Mouse (Mus musculus) MEL (cell line): ENCODE data around the gene Lin7a.

Source experiments
- CTCF ChIP-seq, 3 experiments: IDR thresholded peaks in 2 of 3; conservative IDR thresholded peaks in 1 of 3; 2 replicates each; pipeline ENCODE4 v1.5.1; 2011 to 2012; ENCODE audit warnings: low read length in 3 of 3, low read depth in 2 of 3, mild to moderate bottlenecking in 2 of 3, improper control_type of control experiment in 1 of 3, inconsistent platforms in 1 of 3, mixed read lengths in 1 of 3, moderate library complexity in 1 of 3; ENCODE audit not compliant: control insufficient read depth in 1 of 3, insufficient read depth in 1 of 3, poor library complexity in 1 of 3, severe bottlenecking in 1 of 3
- EP300 ChIP-seq, 2 experiments: IDR thresholded peaks; 2 replicates each; pipeline ENCODE4 v1.6.1; 2011; ENCODE audit warnings: improper control_type of control experiment in 2 of 2, low read length in 2 of 2, low read depth in 1 of 2, mild to moderate bottlenecking in 1 of 2
- GATA1 ChIP-seq: IDR thresholded peaks from 2 replicates; pipeline ENCODE4 v1.6.1; 2011; ENCODE audit warnings: low read depth, low read length, improper control_type of control experiment
- HCFC1 ChIP-seq: IDR thresholded peaks from 2 replicates; pipeline ENCODE4 v1.6.1; 2012; ENCODE audit warnings: low read depth, mild to moderate bottlenecking, inconsistent platforms, low read length, improper control_type of control experiment, moderate library complexity
- MAX ChIP-seq: IDR thresholded peaks from 2 replicates; pipeline ENCODE4 v1.6.1; 2011; ENCODE audit warnings: low read length, improper control_type of control experiment
- MAZ ChIP-seq: IDR thresholded peaks from 2 replicates; pipeline ENCODE4 v1.6.1; 2012; ENCODE audit warnings: low read depth, mild to moderate bottlenecking, inconsistent platforms, low read length, improper control_type of control experiment
- MEF2A ChIP-seq: IDR thresholded peaks from 2 replicates; pipeline ENCODE4 v1.6.1; 2014; ENCODE audit warnings: low read depth, mild to moderate bottlenecking, inconsistent platforms, low read length, improper control_type of control experiment; ENCODE audit not compliant: poor library complexity, insufficient replicate concordance, severe bottlenecking; ENCODE audit errors: extremely low read depth
- NRF1 ChIP-seq: IDR thresholded peaks from 2 replicates; pipeline ENCODE4 v1.6.1; 2014; ENCODE audit warnings: low read depth, mild to moderate bottlenecking, inconsistent platforms, low read length, improper control_type of control experiment, moderate library complexity; ENCODE audit not compliant: poor library complexity, insufficient read depth, severe bottlenecking
- POLR2A ChIP-seq, 2 experiments: IDR thresholded peaks; 2 replicates each; pipeline ENCODE4 v1.6.1; 2011 to 2012; ENCODE audit warnings: low read length in 2 of 2, mild to moderate bottlenecking in 2 of 2, control low read depth in 1 of 2, improper control_type of control experiment in 1 of 2, low read depth in 1 of 2, moderate library complexity in 1 of 2; ENCODE audit not compliant: control insufficient read depth in 1 of 2, insufficient read depth in 1 of 2, poor library complexity in 1 of 2
- POLR2AphosphoS5 ChIP-seq: IDR thresholded peaks from 2 replicates; pipeline ENCODE4 v1.6.1; 2012; ENCODE audit warnings: low read depth, borderline replicate concordance, mild to moderate bottlenecking, inconsistent platforms, low read length, moderate library complexity, mixed read lengths
- TCF12 ChIP-seq: IDR thresholded peaks from 2 replicates; pipeline ENCODE4 v1.6.1; 2014; ENCODE audit warnings: low read depth, mild to moderate bottlenecking, inconsistent platforms, low read length, improper control_type of control experiment, moderate library complexity
- ZC3H11A ChIP-seq: IDR thresholded peaks from 2 replicates; pipeline ENCODE4 v1.6.1; 2012; ENCODE audit warnings: low read depth, mild to moderate bottlenecking, inconsistent platforms, low read length, improper control_type of control experiment
- ZKSCAN1 ChIP-seq: IDR thresholded peaks from 2 replicates; pipeline ENCODE4 v1.6.1; 2012; ENCODE audit warnings: low read depth, mild to moderate bottlenecking, inconsistent platforms, low read length, improper control_type of control experiment, moderate library complexity

DNA sequence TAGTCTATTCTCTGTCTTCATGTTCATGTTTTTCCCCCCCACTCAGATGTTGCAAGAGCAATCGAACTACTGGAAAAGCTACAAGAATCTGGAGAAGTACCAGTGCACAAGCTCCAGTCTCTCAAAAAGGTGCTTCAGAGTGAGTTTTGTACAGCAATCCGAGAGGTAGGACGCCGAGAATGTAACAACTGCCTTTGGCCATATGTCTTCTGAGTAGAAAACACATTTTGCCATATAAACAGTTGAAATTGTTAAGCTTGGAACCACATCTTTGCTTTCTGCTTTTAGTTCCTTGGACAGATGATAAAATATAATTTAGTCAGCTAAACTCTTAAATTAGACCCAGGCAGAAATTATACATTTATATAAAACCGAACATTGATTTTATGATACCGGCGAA is 52.4 kb downstream of the Lin7a start:
- TF ChIP-seq CTCF (IDR thresholded peaks at IDR 0.05 in 2 of 3, conservative IDR thresholded peaks at IDR 0.05 in 1 of 3; ENCODE audit: control insufficient read depth in 1 of 3, insufficient read depth in 1 of 3, low read depth in 2 of 3, low read length in 3 of 3, poor library complexity in 1 of 3, severe bottlenecking in 1 of 3) = no peak
- TF ChIP-seq POLR2AphosphoS5 = no peak
- no peak for TF ChIP-seq TCF12
- TF ChIP-seq POLR2A (IDR thresholded peaks at IDR 0.05; ENCODE audit: control insufficient read depth in 1 of 2, insufficient read depth in 1 of 2, low read depth in 1 of 2, low read length in 2 of 2, poor library complexity in 1 of 2) = no peak
- TF ChIP-seq ZC3H11A = no peak
- TF ChIP-seq HCFC1 = no peak
- no peak for TF ChIP-seq ZKSCAN1
- no peak for TF ChIP-seq MAZ
- no peak for TF ChIP-seq GATA1
- no peak for TF ChIP-seq MAX
- TF ChIP-seq MEF2A = no peak
- TF ChIP-seq EP300 (IDR thresholded peaks at IDR 0.05; ENCODE audit: low read depth in 1 of 2, low read length in 2 of 2) = no peak
- TF ChIP-seq NRF1 = no peak
